Mouse (Mus musculus) E14TG2a.4 (cell line): ENCODE measurements around the gene Cped1.

Experiments used
- CTCF ChIP-seq: conservative IDR thresholded peaks from 2 replicates; pipeline ENCODE4 v1.5.1; 2014; ENCODE audit warnings: low read length
- NANOG ChIP-seq: IDR thresholded peaks from 2 replicates; pipeline ENCODE4 v1.6.1; 2014; ENCODE audit warnings: borderline replicate concordance, low read length, mixed read lengths
- POU5F1 ChIP-seq: IDR thresholded peaks from 2 replicates; pipeline ENCODE4 v1.6.1; 2014; ENCODE audit warnings: low read length, borderline replicate concordance

GRCm38 (mm10) chr6:22002521-22003199 lies 16.9 kb downstream of the Cped1 start:
- no peak for TF ChIP-seq CTCF
- no peak for TF ChIP-seq NANOG
- TF ChIP-seq POU5F1 = no peak
